9 mouse cellular contexts compared by ENCODE assay signal in genomic region chr4:133022217-133022616, GRCm38 (mm10). TPM values are rescaled to one million over a fixed set of nuclear protein-coding genes. Genes with fewer than 3 reads are reported as not detected.
A peak's percentile ranks its signal among the peaks of the same experiment; 100 is the strongest.
DNase-seq lines count a peak whose midpoint lies in the region; ATAC-seq lines count a peak whose summit lies in the region.
"Had no signal": no experiment of that assay in that cellular context is flagged by ENCODE, and none has a peak within 500 bp of the region (broad histone marks: within the 10 kb centered on the region; RNA-seq: fewer than 3 reads in every experiment).

No protein-coding gene starts in this region.

- peak overlapping the region; percentile 30; the same call in 1 of the 2 replicates for H3K9ac ChIP-seq in heart, embryonic 16.5 days (ENCODE audit: low read length)
- H3K9ac ChIP-seq in forebrain, embryonic 13.5 days, result peak overlapping the region; percentile 35

- no peak overlapping the region for H3K4me3 ChIP-seq in heart, embryonic 16.5 days (ENCODE audit: low read length)
- H3K4me3 ChIP-seq in forebrain, embryonic 13.5 days, result peak overlapping the region; percentile 21

- no peaks in the 10 kb centered on the region for H3K27me3 ChIP-seq in heart, embryonic 16.5 days (ENCODE audit: control insufficient read depth, insufficient read depth, low read length)
- H3K27me3 ChIP-seq in forebrain, embryonic 13.5 days, result no peaks in the 10 kb centered on the region

- peaks cover 79% of the 10 kb centered on the region for H3K4me1 ChIP-seq in heart, embryonic 16.5 days (ENCODE audit: control insufficient read depth, insufficient read depth, low read length)
- peaks cover 95% of the 10 kb centered on the region for H3K4me1 ChIP-seq in forebrain, embryonic 13.5 days

- H3K9me3 ChIP-seq in heart, embryonic 16.5 days (replicated peaks; ENCODE audit: control insufficient read depth, low read length), result no peaks in the 10 kb centered on the region
- no peaks in the 10 kb centered on the region for H3K9me3 ChIP-seq in forebrain, embryonic 13.5 days (replicated peaks)

- no peak overlapping the region for H3K27ac ChIP-seq in heart, embryonic 16.5 days (ENCODE audit: low read length)
- H3K27ac ChIP-seq in forebrain, embryonic 13.5 days, result peak overlapping the region; percentile 87

- no peak for ATAC-seq in heart, embryonic 16.5 days (replicated peaks; ENCODE audit: extremely low read depth, insufficient read depth, low FRiP score)
- ATAC-seq in forebrain, embryonic 13.5 days, result peak; percentile 11
- no peak for ATAC-seq in erythroblast, adult 5-6 weeks (replicated peaks; ENCODE audit: low FRiP score, poor library complexity, severe bottlenecking)

- DNase-seq in heart, adult 8-10 months (ENCODE audit: low spot score), result no peak
- DNase-seq in ZHBTc4 (ENCODE audit: low read depth, low spot score), result peak; percentile 46
- peak; percentile 76 for DNase-seq in mesoderm, embryonic 11.5 days (ENCODE audit: low read depth, low spot score)
- no peak for DNase-seq in left cerebral cortex, postnatal 4 days
- no peak for DNase-seq in lung, postnatal 4 days

- intact Hi-C loops in left cerebral cortex, postnatal 4 days (cut with DNase I), result no loop called here

- 51% methylated on average over 12 of the region's 14 CpGs for WGBS in heart, embryonic 16.5 days
- 2% methylated on average over 14 of the region's 14 CpGs for WGBS in forebrain, embryonic 13.5 days

- no peak overlapping the region for H3K4me2 ChIP-seq in heart, embryonic 16.5 days (ENCODE audit: low read depth, low read length)
- peak overlapping the region; percentile 55 for H3K4me2 ChIP-seq in forebrain, embryonic 13.5 days

- no peaks in the 10 kb centered on the region for H3K36me3 ChIP-seq in heart, embryonic 16.5 days (ENCODE audit: control insufficient read depth, insufficient read depth)
- no peaks in the 10 kb centered on the region for H3K36me3 ChIP-seq in forebrain, embryonic 13.5 days (ENCODE audit: poor library complexity, severe bottlenecking)

RNA-seq across cellular contexts. Expression of gene Ahdc1, which starts 11.2 kb away (rescaled TPM):
- polyA plus RNA-seq in heart, embryonic 16.5 days (2015; fragmentation: Nextera tagmentation; extraction: Ambion mirVana), result 7.1 and 7.2 TPM in 2 replicates
- 10 to 100 TPM; 37.5 to 52.5 (median 45.0) TPM for total RNA-seq in heart, adult 8-10 months (2022)
- polyA plus RNA-seq in forebrain, embryonic 13.5 days (2015; fragmentation: Nextera tagmentation; extraction: Ambion mirVana), result 7.3 and 8.1 TPM in 2 replicates
- 100 to 1,000 TPM in 1 of 2 experiments, 10 to 100 TPM in 1; 94.1 to 102 TPM for total RNA-seq in left cerebral cortex, postnatal 4 days (2021)
- total RNA-seq in erythroblast, adult 5-6 weeks (2015; ENCODE audit: low replicate concordance), result 1.2 and 10.2 TPM in 2 replicates
- total RNA-seq in erythroblast, adult 5-6 weeks (2017; ENCODE audit: low replicate concordance), result 0.17 and 4.2 TPM in 2 replicates

RNA-seq across cellular contexts. Expression of gene Fgr, which starts 48.3 kb away (rescaled TPM):
- 0.70 and 1.4 TPM in 2 replicates for polyA plus RNA-seq in heart, embryonic 16.5 days (2015; fragmentation: Nextera tagmentation; extraction: Ambion mirVana)
- total RNA-seq in heart, adult 8-10 months (2022), result 1 to 10 TPM in 1 of 4 experiments, under 1 TPM in 3; 0.14 to 2.5 (median 0.49) TPM
- not detected in 2 replicates for polyA plus RNA-seq in forebrain, embryonic 13.5 days (2015; fragmentation: Nextera tagmentation; extraction: Ambion mirVana)
- under 1 TPM; 0.42 to 0.44 TPM for total RNA-seq in left cerebral cortex, postnatal 4 days (2021)
- 12.1 and 21.5 TPM in 2 replicates for total RNA-seq in erythroblast, adult 5-6 weeks (2015; ENCODE audit: low replicate concordance)
- 13.4 and 18.7 TPM in 2 replicates for total RNA-seq in erythroblast, adult 5-6 weeks (2017; ENCODE audit: low replicate concordance)
- total RNA-seq: MEL had no signal

Comparison
In these comparisons a context has a peak if more than half of its experiments do, and no peak if none do; other contexts are left out.
1. DNase-seq: peak in ZHBTc4 (single experiment) and mesoderm, embryonic 11.5 days (single experiment); none in heart, adult 8-10 months (single experiment), left cerebral cortex, postnatal 4 days (single experiment) and lung, postnatal 4 days (0 of 2).